Mouse (Mus musculus): ENCODE data around the gene Gm9958. TPM values are rescaled to one million over a fixed set of nuclear protein-coding genes. Genes with fewer than 3 reads are reported as not detected.
A peak's percentile ranks its signal among the peaks of the same experiment; 100 is the strongest.

Gene Gm9958
- polyA plus RNA-seq, 1 experiment from 2014 or later, result 3.4 TPM

GRCm38 (mm10) chr5:90365141-90365951 is 1.7 kb upstream of the Gm9958 start:
- peak overlapping the region; percentile 83 for H3K4me3 ChIP-seq
- H3K36me3 ChIP-seq, result 0 out of 2 replicates have a peak, but pooled peaks cover 3% of the 10 kb centered on the region
- no peaks in the 10 kb centered on the region for H3K27me3 ChIP-seq (replicated peaks)
- peak overlapping the region; percentile 100 for H3K27ac ChIP-seq (replicated peaks)
- H3K4me2 ChIP-seq, result peak overlapping the region; percentile 82
- under 1% methylated on average over 57 of the region's 61 CpGs for WGBS
- peak; percentile 32 for ATAC-seq (ENCODE audit: extremely low read depth, insufficient number of reproducible peaks, low FRiP score, low TSS enrichment)
- peaks cover 38% of the 10 kb centered on the region for H3K4me1 ChIP-seq
- peak overlapping the region; percentile 99 for H3K9ac ChIP-seq
- no peaks in the 10 kb centered on the region for H3K9me3 ChIP-seq

- Histone ChIP-seq H3K9ac (peak within 1 kb of the TSS; percentile 99), H3K4me3 (peak within 1 kb of the TSS; percentile 83), H3K27ac (replicated peaks) (peak within 1 kb of the TSS; percentile 100), H3K27me3 (replicated peaks) (no peaks in the 10 kb centered on the region), H3K4me2 (peak within 1 kb of the TSS; percentile 82), H3K36me3 (0 out of 2 replicates have a peak, but pooled peaks cover 3% of the 10 kb centered on the region), H3K4me1 (peaks cover 38% of the 10 kb centered on the region), H3K9me3 (no peaks in the 10 kb centered on the region)
- under 1% methylated on average over 60 of the region's 104 CpGs for WGBS
- peak; percentile 83 for ATAC-seq (ENCODE audit: extremely low read depth, insufficient number of reproducible peaks, low FRiP score, low TSS enrichment)
Observed at GRCm38 (mm10) chr5:90366121-90367066, 610 bp upstream of the Gm9958 start, which contains the start of gene Ankrd17. Gene Ankrd17 (minus strand): TSS chr5:90366577.

GRCm38 (mm10) chr5:90370401-90370800 is 3.4 kb downstream of the Gm9958 start:
- H3K27ac ChIP-seq (replicated peaks), result no peak overlapping the region
- H3K9ac ChIP-seq, result no peak overlapping the region
- no peaks in the 10 kb centered on the region for H3K9me3 ChIP-seq
- 75% methylated on average over 5 of the region's 5 CpGs for WGBS
- no peaks in the 10 kb centered on the region for H3K27me3 ChIP-seq (replicated peaks)
- H3K4me3 ChIP-seq, result no peak overlapping the region
- H3K4me2 ChIP-seq, result no peak overlapping the region
- no peaks in the 10 kb centered on the region for H3K36me3 ChIP-seq
- ATAC-seq (ENCODE audit: extremely low read depth, insufficient number of reproducible peaks, low FRiP score, low TSS enrichment), result no peak
- peaks cover 15% of the 10 kb centered on the region for H3K4me1 ChIP-seq

GRCm38 (mm10) chr5:90373708-90374107 is 6.7 kb downstream of the Gm9958 start:
- H3K36me3 ChIP-seq, result no peaks in the 10 kb centered on the region
- H3K27me3 ChIP-seq (replicated peaks), result no peaks in the 10 kb centered on the region
- ATAC-seq (ENCODE audit: extremely low read depth, insufficient number of reproducible peaks, low FRiP score, low TSS enrichment), result no peak
- no peak overlapping the region for H3K4me2 ChIP-seq
- H3K9me3 ChIP-seq, result no peaks in the 10 kb centered on the region
- 80% methylated on average over 4 of the region's 4 CpGs for WGBS
- H3K9ac ChIP-seq, result no peak overlapping the region
- H3K27ac ChIP-seq (replicated peaks), result no peak overlapping the region
- no peak overlapping the region for H3K4me3 ChIP-seq
- peaks cover 2% of the 10 kb centered on the region; the same call in 1 of the 2 replicates for H3K4me1 ChIP-seq

- ATAC-seq (ENCODE audit: extremely low read depth, insufficient number of reproducible peaks, low FRiP score, low TSS enrichment), result no peak
- 43% methylated on average over 4 of the region's 4 CpGs for WGBS
Observed at GRCm38 (mm10) chr5:90381458-90381857, 14.5 kb downstream of the Gm9958 start.

GRCm38 (mm10) chr5:90383080-90383479 is 16.1 kb downstream of the Gm9958 start:
- no peaks in the 10 kb centered on the region for H3K27me3 ChIP-seq (replicated peaks)
- 53% methylated on average over 1 of the region's 1 CpGs for WGBS
- ATAC-seq (ENCODE audit: extremely low read depth, insufficient number of reproducible peaks, low FRiP score, low TSS enrichment), result no peak

More at GRCm38 (mm10) chr5:90381458-90381857, 14.5 kb downstream of the Gm9958 start:
- Histone ChIP-seq H3K4me1 (no peaks in the 10 kb centered on the region), H3K9ac (no peak overlapping the region), H3K27me3 (replicated peaks) (no peaks in the 10 kb centered on the region), H3K4me3 (no peak overlapping the region), H3K27ac (replicated peaks) (no peak overlapping the region), H3K4me2 (no peak overlapping the region), H3K9me3 (no peaks in the 10 kb centered on the region), H3K36me3 (no peaks in the 10 kb centered on the region)

GRCm38 (mm10) chr5:90393764-90394163 is 26.8 kb downstream of the Gm9958 start:
- no peak for ATAC-seq (ENCODE audit: extremely low read depth, insufficient number of reproducible peaks, low FRiP score, low TSS enrichment)
- no peaks in the 10 kb centered on the region for H3K4me1 ChIP-seq
- no peak overlapping the region for H3K4me3 ChIP-seq
- no peaks in the 10 kb centered on the region for H3K9me3 ChIP-seq
- no peaks in the 10 kb centered on the region for H3K36me3 ChIP-seq
- no peak overlapping the region for H3K27ac ChIP-seq (replicated peaks)
- H3K27me3 ChIP-seq (replicated peaks), result no peaks in the 10 kb centered on the region
- 50% methylated on average over 5 of the region's 5 CpGs for WGBS
- no peak overlapping the region for H3K9ac ChIP-seq
- no peak overlapping the region for H3K4me2 ChIP-seq

More at GRCm38 (mm10) chr5:90383080-90383479, 16.1 kb downstream of the Gm9958 start:
- no peaks in the 10 kb centered on the region for H3K36me3 ChIP-seq
- no peaks in the 10 kb centered on the region for H3K9me3 ChIP-seq
- no peak overlapping the region for H3K9ac ChIP-seq
- no peak overlapping the region for H3K4me2 ChIP-seq
- H3K4me3 ChIP-seq, result no peak overlapping the region
- no peak overlapping the region for H3K27ac ChIP-seq (replicated peaks)
- no peaks in the 10 kb centered on the region for H3K4me1 ChIP-seq

GRCm38 (mm10) chr5:90394322-90394721 is 27.3 kb downstream of the Gm9958 start:
- no peaks in the 10 kb centered on the region for H3K27me3 ChIP-seq (replicated peaks)
- no peaks in the 10 kb centered on the region for H3K36me3 ChIP-seq
- H3K9me3 ChIP-seq, result no peaks in the 10 kb centered on the region
- no peak overlapping the region for H3K4me3 ChIP-seq
- no peak overlapping the region for H3K4me2 ChIP-seq
- 60% methylated on average over 4 of the region's 4 CpGs for WGBS
- ATAC-seq (ENCODE audit: extremely low read depth, insufficient number of reproducible peaks, low FRiP score, low TSS enrichment), result no peak
- H3K4me1 ChIP-seq, result no peaks in the 10 kb centered on the region
- no peak overlapping the region for H3K9ac ChIP-seq
- no peak overlapping the region for H3K27ac ChIP-seq (replicated peaks)

GRCm38 (mm10) chr5:90396817-90397216 is 29.8 kb downstream of the Gm9958 start:
- 79% methylated on average over 4 of the region's 4 CpGs for WGBS
- Histone ChIP-seq H3K27ac (replicated peaks) (no peak overlapping the region), H3K9me3 (no peaks in the 10 kb centered on the region), H3K36me3 (no peaks in the 10 kb centered on the region), H3K4me2 (no peak overlapping the region), H3K4me3 (no peak overlapping the region), H3K9ac (no peak overlapping the region), H3K4me1 (no peaks in the 10 kb centered on the region), H3K27me3 (replicated peaks) (no peaks in the 10 kb centered on the region)
- ATAC-seq (ENCODE audit: extremely low read depth, insufficient number of reproducible peaks, low FRiP score, low TSS enrichment), result no peak

- no peak overlapping the region for H3K27ac ChIP-seq (replicated peaks)
- no peaks in the 10 kb centered on the region for H3K36me3 ChIP-seq
- H3K4me1 ChIP-seq, result peaks cover 10% of the 10 kb centered on the region
- H3K9me3 ChIP-seq, result no peaks in the 10 kb centered on the region
- H3K4me2 ChIP-seq, result no peak overlapping the region
- no peak overlapping the region for H3K4me3 ChIP-seq
- H3K27me3 ChIP-seq (replicated peaks), result no peaks in the 10 kb centered on the region
- ATAC-seq (ENCODE audit: extremely low read depth, insufficient number of reproducible peaks, low FRiP score, low TSS enrichment), result no peak
- no peak overlapping the region for H3K9ac ChIP-seq
- WGBS, result 56% methylated on average over 4 of the region's 4 CpGs
Observed at GRCm38 (mm10) chr5:90405210-90405609, 38.2 kb downstream of the Gm9958 start.

Data from heart, embryonic 13.5 days (tissue).